Mouse (Mus musculus) ES-Bruce4 (cell line): Measurements from ENCODE around the gene Dnajb12.

Experiments used
- CTCF ChIP-seq: IDR thresholded peaks from one replicate; pipeline ENCODE4 v1.8.1; 2011; ENCODE audit warnings: low read depth, low read length
- EP300 ChIP-seq: IDR thresholded peaks from 2 replicates; pipeline ENCODE4 v1.6.1; 2011; ENCODE audit warnings: low read depth, low read length; ENCODE audit not compliant: insufficient read depth
- POLR2A ChIP-seq: IDR thresholded peaks from one replicate; pipeline ENCODE4 v1.8.1; 2011; ENCODE audit warnings: low read length; ENCODE audit not compliant: insufficient read depth

DNA sequence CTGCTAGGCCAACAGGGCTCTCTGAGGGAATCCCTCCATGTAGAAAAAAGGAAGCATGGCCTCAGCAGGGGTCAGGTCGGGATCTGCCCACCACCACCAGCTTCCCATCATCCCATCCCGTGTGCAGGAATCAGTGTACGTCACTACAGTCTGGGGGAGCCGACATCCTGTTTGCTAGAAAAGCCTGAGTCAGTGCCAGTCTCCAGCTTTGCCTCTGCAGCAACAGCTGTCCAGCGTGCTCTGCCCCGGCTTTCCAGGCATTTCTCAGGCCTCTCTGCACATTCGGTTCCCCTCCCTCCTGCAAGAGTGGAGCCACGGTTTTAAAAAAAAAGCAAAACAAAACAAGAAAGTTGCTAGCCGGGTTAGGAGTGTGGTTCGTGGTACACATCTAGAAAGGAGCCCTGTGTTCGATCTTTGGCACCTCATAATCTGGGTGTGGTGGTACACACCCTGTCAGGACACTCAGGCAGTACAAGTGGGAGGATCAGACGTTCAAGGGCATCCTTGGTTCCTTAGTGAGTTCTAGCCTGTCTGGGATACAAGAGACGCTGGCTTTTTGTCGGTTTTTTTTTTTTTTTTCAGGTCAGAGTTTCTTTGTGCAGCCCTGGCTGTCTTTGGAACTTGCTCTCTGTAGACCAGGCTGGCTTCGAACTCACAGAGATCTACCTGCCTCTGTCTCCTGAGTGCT is 40.3 kb downstream of the Dnajb12 start:
- no peak for TF ChIP-seq POLR2A
- TF ChIP-seq EP300, result no peak
- no peak for TF ChIP-seq CTCF
